Mouse (Mus musculus) kidney, postnatal 36 days (tissue): ENCODE results near the gene Mcts2.

Experiments
- DNase-seq, 2 experiments: peaks; one replicate each; pipeline ENCODE4 v3.0.0; 2021 to 2022; ENCODE audit warnings: mixed read lengths in 2 of 2

Gene Mcts2

DNA sequence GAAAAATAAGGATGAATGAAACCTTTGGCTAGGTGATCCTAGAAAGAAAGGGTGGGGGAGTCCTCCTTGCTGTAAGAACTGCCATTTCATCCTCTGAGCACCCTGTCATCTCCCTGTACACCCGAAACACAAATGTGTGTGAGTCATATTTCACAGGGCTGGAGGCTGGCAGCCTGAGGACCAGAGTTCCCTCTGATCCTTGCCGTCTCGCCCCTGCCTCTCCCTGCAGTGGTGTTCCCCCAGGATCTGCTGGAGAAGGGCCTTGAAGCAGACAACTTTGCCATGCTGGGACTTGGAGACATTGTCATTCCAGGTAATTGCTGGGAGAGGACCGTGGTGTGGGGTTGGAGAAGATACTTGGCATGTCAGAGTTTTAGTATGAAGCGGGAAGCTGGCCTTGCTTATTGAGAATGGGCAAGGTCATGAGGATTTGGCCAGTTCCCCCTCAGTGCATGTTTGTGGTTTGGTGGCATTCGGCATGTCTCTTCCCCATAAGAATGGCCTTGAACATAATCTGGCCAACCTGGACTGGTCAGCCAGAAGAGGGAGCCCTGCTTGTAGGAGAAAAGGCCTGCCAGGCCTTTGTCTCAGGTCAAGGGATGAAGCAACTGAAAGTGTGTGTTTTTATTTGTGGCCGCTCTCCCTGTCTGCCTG is 4.9 kb downstream of the Mcts2 start:
- peak; percentile 64 to 74 for DNase-seq

DNA sequence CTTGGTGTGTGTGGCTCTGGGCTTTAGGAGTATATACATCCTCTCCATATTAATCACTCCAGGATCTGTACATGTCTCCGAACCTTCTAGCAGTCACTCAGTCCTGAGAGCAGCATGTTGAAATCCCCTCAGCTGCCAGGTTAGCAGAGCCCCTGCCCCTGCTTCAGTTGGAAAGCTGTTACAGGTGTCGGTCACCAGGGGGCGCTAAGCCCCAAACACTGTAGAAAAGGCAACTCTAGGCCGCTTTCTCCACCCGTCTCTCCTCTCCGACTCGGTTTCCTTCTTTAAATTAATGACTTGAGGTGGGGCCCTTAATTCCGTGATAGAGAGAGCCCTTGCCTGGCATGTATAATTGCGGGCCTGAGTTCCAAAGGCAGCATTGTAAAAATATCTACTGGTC is 6.4 kb downstream of the Mcts2 start:
- DNase-seq, result peak; percentile 75 to 85

DNA sequence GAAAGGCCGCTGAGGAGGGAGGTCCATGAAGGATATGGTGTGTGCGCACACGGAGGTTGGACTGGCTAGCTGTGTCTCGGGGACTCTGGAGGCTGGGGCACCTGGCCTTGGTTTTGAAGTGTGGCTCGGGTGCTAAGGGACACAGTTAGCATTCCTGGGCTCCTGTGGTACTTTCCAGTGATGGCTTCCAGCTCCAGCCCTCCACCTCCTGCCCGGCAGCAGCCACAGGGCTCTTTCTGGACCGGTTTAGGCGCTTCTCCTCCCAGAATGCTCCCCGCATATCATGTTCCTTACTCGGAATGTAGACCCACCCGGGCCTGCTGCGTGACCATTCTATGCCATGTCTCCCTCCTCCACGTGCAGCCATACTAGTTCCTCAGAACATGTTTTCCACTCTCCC is 6.9 kb downstream of the Mcts2 start:
- DNase-seq, result no peak

DNA sequence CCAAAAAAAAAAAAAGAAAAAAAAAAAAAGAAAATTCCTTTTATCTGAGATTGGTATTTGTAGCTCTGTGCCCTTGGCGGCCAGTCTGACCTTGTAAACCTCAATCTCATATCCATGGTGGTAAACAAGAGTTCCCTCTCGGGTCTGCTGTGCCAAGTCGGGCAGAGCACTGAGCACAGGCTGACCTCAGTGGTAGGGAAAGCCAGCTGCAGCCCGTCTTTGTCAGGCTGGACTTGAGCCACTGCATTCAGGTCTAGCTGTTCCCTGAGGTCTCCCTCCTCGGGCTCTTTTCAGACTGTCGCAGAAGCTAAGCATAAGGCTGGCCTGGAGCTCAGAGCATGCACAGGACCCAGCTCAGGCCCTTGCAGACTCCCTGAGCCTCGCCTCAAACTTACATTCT is 7.9 kb downstream of the Mcts2 start:
- DNase-seq, result peak; percentile 40 to 46

DNA sequence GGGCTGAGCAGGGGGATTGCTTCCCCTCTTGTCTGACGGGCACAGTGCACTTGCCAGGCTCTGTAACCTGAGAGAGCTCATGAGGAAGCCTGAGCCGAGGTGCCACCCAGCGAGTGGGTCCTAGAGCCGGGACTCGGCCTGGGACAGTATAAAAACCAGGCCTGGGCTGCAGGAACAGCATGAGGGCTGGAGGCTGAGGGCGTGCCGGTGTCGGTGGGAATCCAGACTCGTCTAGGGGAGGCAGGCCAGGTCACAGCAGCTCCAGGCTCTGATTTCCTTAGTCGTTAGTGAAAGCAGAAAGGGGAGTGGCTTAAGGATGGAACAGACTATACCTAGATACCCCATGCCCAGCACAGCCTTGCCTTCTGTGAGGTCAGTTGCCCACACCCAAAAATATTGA is 9.2 kb downstream of the Mcts2 start:
- DNase-seq, result no peak

DNA sequence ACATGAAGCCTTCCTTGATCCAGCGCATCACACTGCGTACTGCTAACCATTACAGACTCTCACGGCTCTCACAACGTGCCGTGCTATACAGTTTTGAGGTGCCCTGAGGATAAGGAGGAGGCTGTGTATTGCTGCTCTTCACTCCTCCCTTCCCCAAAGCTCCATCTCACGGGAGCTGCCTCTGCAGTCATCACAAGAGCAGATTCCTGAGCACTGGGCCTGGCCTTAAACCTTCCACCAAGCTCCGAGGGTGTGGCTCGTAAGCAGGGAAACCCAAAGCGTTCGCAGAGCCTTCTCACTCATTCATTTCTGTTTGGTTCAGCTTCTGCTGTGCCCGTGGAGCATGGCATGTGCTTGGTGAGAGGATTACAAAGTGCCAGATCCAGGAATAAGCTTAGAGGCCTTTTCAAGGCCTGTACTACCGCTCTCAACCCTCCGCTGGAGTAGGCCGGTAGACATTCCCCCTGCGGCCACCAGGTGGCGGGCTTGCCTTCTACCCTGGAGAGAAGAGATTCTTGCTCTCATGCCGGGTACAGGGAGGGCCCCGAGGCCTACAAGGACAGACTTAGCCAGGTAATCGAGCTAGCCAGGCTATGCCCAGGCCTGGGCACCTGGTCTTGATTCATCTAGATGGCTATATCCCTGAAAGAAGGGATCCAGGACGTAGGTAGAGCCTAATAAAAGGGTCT is 9.8 kb downstream of the Mcts2 start:
- DNase-seq, result peak; percentile 93 to 95

DNA sequence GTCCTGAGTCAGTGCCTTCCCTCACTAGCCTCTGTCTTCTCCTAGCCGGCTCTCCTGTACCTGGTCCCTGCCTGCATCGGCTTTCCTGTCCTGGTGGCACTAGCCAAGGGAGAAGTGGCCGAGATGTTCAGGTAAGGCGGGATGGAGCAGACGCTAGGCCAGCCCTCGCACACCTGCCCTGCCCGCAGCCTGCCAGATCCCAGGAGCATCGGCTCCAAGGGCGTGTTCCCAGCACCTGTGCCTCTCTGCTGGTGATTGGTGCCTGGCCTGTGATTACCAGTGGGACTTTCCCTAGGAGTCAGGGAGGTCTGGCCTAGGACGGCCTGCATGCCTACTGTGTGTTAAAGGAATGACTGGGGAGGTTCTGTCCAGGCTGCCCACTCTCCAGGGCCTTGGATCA is 13.3 kb downstream of the Mcts2 start:
- no peak for DNase-seq

DNA sequence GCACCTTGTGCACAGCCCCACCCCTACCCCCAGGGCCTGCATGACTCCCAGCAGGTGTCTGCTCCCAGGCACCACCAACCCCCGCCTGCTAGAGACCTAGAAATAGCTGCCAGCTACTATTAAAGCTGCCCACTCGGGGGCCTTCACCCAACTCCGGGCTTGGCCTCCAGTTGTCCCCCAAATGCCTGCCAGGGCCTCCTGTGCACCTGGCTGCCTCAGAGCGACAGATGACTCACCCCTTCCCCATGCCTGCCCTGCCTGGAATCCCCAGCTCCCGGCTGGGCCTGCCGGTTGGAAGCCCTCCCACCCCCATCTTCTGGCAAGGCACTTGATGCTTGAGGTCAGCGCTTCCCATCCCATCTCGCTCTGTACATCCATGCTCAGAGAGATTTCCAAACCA is 13.9 kb downstream of the Mcts2 start:
- DNase-seq, result no peak

DNA sequence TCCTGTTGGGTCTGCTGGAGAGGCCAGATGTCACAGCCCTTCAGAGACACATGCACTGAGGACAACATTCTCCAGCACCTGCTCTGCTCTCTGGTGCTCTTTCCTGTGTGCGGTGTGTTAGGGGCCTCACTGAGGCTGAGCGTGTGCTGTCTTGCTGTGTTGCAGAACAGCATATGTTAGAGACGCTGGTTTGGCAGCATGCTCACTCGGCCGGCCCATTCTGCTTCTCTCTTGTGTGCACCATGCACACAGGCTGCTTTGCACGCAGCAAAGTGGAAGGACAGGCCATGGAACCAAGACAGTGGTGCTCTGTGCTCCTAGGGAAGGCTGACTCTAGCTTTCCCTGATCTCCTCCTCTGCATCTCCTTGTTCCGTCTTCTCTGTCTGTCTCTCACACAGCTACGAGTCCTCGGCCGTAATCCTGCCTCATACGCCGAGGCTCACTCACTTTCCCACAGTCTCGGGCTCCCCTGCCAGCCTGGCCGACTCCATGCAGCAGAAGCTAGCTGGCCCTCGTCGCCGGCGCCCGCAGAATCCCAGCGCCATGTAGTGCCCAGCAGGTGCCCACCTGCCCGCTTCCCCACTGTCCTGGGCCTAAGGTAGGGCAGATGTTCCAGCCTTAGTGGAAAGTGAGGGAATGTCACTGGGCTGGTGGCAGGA is 16.9 kb downstream of the Mcts2 start:
- no peak for DNase-seq

DNA sequence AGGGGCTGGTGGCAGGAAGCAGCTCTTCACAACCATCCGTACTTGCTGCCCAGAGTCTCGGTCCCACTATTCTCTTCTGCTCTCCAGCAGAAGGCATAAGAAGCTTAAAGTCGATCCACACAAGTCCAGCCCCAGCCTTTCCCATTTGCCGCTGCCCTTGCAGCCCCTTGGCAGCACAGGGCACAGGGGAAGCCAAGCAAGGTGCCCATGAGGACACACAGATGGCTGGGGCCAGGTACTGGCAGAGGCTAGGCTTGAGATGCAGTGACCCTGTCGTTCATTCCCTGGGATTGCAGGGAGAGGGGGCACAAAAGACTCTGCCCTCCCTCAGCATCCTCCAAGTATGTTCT is 17.4 kb downstream of the Mcts2 start:
- no peak for DNase-seq

DNA sequence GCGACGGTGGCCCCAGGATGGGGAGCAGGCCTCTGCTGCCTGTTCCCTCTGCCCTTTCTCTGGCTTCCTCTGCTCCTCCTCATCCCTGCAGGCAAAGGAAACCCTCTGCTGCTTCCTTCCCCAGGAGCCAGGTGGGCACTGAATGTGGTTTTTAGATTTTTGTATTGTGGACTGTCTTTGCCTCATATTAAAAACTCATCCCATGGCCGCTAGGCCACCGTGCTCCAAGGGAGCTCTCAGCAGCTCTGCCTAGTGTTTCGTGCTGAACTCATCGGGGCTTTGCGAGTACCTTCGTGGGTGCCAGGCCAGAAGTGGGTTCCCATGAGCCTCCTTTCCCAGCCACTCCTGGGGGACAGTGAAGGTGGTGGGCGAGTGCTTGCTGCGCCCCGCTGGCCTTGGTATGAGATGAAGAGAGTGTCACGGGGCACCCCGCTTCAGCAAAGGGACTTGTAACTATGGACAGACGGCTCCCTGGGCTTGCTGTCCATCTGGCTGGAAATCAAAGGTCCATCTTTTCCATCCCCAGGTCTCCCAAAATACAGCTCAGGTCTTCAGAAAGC is 18.1 kb downstream of the Mcts2 start:
- DNase-seq, result no peak

DNA sequence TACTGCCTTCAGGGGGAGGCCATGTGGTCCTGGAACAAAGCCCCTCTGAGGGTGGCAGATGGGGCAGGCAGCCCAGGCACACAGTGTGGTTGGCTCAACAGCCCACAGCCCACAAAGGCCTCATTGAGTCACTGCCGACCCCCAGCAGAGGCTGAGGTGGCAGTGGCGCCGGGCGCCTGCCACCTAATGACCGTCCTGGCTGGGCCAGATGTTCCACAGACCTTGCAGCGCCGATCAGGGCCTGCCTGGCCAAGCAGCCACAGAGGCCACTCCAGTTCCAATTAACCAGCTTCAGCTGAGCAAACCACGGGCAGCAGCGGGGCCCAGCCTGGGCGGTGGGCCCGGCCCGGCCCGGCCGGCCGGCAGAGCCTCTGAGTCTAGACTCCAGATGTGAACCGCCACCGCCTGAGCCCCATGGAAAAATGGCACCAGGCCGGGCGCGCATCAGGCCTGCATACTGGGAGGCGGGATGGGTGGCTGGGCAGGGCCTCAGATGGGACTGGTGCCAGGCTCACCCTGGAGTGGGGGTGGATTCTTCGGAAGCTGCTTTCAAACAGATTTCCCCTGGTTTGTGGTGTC is 19.2 kb downstream of the Mcts2 start:
- DNase-seq, result peak; percentile 79 to 85

DNA sequence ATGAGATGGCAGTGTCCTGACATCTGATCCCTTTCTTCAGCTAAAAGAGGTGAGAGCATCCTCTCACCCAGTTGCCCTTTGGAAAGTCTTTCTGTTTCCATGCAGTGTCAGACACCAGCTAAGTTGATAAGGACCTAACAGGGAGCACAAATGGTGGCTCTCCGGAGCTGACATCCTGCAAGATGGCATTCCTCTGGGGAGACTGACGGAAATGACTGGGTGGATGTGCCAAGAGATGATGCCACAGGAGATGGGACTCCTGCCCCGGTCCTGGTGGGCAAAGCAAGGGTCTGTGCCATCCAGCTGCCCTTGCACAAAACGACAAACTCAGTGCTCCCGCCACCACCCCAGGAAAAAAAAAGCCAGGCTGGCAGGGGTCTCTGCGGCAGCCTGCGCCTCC is 20.4 kb downstream of the Mcts2 start:
- DNase-seq, result no peak

DNA sequence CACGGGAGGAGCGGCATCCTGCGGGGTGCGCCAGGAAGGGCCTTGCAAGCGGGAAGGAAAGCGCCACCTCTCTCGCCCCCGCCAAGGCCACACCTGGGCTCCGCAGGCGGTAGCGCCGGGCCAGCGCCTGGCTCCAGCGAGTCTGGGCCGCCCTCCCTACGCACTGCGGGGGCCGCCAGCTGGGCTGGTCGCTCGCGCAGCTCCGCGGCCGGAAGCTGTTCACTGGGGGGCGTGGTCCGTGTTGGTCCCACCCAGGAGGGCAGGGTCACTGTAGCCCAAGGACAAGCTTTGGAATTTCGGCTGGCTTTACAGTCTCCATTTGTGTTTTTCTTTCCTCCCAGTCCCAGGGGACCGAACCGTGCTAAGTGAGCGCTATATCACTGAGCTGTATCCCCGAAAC is 20.8 kb downstream of the Mcts2 start:
- peak; percentile 97 for DNase-seq

DNA sequence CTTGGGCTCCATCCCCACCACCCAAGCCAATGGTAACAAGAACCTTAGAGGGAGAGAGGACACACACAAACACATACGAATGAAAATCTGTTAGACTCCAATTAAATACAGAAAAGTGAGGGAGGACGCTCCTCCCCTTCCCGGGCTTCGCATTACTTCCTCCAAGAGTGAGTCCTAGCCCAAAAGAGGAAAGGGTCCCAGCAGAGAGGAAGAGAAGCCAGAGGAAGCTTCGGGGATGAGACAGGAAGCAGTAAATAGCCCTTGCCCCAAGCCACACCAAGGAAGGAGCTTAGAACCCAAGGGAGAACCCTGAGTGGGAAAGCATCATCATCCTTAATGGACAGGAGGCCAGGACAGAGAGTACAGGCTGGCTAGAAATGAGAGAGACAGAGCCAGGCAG is 22.2 kb downstream of the Mcts2 start:
- no peak for DNase-seq

DNA sequence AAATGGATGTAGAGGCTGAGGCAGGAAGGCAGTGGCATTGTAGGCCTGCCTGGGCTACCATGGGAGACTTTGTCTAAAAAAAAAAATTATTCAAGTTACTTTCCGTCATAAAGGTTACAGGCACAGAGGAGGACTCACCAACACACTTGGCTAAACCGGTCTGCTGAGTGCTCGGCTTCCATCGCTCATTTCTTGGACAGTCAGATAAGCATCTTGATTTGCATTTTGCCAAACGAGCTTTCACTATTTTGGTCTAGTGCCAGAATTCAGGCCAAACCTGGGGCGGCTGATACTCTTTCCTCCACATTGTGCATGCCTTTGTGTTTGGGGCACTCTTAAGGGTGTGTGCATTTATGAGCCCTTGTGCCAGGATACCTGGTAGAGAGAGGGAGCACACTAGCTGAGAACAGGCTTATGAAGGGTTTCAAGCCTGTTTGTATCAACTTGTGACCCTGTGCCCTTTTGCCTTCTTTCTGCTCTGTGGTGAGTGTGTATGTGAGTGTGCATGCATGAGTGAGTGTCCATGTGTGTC is 29.5 kb downstream of the Mcts2 start:
- no peak for DNase-seq

DNA sequence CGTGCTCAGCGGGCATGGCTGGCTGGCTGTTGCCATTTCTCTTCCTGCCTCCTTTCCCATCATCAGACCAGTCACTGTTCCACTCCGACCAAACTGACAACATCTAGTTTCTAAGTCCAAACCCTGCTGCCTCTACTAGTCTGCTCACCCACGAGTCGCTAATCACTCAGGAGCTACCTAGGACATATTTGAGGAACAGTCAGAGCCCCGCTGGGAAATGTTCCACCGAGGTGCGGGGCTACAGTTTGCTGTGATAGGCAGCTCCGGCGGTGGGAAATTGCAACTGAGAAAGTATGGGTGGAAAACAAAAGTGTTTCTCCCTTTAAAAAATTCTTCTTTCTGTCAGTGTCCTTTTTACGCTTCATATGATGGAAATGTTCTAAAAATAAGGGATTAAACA is 30.8 kb downstream of the Mcts2 start:
- DNase-seq, result no peak

DNA sequence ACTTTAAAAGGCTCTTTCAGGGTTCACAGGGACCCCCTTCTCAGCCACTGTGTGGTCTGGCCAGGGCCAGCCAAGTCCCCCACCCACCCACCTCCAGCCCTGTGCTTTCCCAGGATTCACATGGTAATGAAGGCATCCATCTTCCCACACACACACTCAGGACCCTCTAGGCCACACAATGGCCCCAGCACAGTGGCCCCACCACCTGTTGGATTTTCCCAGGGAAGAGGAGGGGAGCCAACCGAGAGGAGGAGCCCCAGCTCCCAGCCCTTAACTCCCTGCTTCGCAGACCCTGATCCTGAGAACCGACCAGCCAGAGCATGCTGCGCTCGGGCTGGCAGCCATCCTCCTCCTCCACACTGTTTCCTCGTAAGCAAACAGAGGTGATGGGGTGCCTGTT is 31.2 kb downstream of the Mcts2 start:
- no peak for DNase-seq

DNA sequence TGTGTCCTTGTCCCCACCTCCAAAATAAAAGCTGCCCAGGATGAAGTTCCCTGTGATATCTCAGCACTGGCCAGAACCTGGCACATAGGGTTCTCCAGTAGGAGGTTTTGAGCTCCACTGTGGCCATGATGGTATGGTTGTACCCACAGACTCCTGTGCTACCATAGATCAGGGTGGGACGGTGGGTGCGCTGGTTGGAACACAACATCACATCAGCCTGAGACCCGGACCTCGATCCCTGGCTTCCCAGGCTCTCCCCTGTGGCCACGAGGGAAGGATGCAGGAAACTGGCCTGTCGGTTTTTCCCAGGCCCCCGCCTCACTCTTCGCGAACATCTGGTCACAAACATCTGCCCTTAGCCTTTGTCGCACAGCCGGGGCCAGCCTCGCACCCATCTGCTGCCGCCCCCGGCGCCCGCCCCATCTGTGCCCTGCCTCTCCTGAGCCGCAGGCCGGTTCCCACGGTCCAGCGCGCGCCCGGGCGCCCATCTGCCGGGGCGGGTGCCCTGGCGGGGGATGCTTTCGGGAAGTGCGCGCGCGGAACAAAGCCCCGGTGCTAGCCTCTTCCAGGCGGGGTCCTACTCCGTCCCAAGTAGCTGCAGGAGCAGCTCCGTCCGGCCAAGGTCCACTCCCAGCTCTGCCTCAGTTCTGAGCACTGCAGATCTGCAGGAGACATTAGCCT is 37.0 kb downstream of the Mcts2 start:
- peak; percentile 64 to 80 for DNase-seq

DNA sequence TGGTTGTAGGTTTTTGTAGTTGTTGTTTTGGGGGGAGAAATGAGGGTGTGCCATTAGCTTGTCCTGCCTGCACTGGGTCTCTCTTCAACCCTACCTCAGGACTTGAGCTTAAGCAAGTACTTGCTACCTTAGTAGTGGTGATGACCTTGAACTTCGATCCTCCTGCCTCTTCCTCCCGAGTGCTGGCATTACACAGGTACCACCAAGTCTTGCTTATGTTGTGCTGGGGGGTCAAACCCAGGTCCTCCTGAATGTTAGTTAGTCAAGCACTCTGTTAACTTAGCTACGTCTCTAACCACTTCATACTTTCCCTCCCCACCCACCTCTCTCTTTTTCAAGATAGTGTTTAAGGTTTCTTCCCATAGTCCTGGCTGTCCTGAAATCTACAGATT is 37.5 kb downstream of the Mcts2 start:
- DNase-seq, result no peak

DNA sequence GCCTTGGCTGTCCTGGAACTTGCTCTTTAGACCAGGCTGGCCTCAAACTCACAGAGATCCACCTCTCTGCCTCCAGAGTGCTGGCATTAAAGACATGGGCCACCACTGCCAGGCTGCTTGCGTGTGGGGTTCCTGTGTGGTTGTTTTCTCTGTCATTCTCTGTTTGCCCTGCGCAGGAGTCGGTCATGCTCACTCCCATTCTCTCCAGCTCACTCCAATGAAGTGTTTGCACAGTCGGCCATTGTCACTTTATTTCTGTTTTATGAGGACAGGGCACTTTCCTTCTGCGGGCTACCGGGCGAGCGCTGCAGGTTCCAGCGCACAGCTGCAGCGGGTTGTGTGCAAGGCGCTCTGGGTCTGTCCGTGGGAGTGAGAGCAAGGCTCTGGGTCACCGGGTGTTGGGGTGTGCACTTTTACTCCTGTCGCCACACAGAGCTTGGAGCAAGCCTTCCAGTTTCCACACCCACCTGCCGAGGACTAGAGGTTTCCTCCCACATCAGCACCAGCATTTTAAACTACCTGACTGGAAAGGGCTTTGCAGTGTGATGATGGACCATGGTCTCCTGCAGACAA is 38.4 kb downstream of the Mcts2 start:
- DNase-seq, result no peak

DNA sequence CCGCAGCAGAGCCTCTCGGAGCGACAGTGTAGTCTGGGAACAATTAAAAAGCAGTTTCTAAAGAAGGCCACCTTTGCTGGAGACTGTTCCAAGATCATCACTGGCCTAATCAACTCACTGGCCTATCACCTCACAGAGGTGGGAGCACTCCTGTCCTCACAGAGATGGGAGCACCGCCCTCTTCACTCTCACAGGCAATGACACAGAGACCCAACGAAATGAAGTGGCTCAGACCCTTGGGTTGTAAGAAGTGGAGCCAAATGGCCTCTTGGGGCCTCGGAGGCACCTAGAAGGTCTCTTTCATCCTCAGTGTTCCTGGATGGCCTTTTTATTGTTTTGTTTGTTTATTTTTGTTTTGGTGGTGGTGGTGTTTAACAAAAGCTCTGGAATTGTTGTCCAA is 39.4 kb downstream of the Mcts2 start:
- no peak for DNase-seq
